Mouse (Mus musculus): ENCODE measurements around the gene Plxna2. TPM values are rescaled to one million over a fixed set of nuclear protein-coding genes. Genes with fewer than 3 reads are reported as not detected.

Plxna2 gene
- polyA plus RNA-seq, 1 experiment = 3.6 TPM

DNA sequence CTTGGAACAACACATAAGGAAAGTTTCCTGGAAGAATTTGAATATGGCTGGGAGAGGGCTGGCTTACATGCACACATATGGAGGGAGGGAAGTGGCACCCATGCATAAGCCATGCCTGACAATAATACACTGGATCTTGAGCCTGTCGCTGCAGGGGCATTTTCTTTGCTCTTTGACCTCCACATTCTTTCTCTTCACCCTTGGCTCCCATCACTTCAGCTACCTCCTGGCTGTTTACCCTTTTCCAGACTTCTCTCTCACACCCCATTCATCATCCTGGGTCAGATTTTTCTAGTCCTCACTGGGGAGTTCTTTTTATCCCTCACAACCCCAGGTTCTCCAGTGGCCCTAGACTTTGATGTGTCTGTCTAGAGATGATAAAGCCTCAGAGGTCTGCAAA lies 13.6 kb downstream of the Plxna2 start:
- Histone ChIP-seq H3K27ac (ENCODE audit: insufficient read depth, low read depth, low read length) (no peak overlapping the region), H3K4me1 (ENCODE audit: control insufficient read depth, insufficient read depth, low read length) (peaks cover 23% of the 10 kb centered on the region), H3K4me3 (ENCODE audit: insufficient read depth, low read length) (no peak overlapping the region)
- TF ChIP-seq CTCF (IDR thresholded peaks at IDR 0.05; ENCODE audit: low read depth, low read length) = no peak
- no peak for TF ChIP-seq POLR2A (IDR thresholded peaks at IDR 0.05; ENCODE audit: borderline replicate concordance, low read depth, low read length)

- TF ChIP-seq CTCF (IDR thresholded peaks at IDR 0.05; ENCODE audit: low read depth, low read length) (no peak), POLR2A (IDR thresholded peaks at IDR 0.05; ENCODE audit: borderline replicate concordance, low read depth, low read length) (no peak)
- Histone ChIP-seq H3K4me3 (ENCODE audit: insufficient read depth, low read length) (no peak overlapping the region), H3K4me1 (ENCODE audit: control insufficient read depth, insufficient read depth, low read length) (peaks cover 20% of the 10 kb centered on the region), H3K27ac (ENCODE audit: insufficient read depth, low read depth, low read length) (no peak overlapping the region)
These were observed 14.0 kb downstream of the Plxna2 start for GRCm38 (mm10) chr1:194632029-194632428.

DNA sequence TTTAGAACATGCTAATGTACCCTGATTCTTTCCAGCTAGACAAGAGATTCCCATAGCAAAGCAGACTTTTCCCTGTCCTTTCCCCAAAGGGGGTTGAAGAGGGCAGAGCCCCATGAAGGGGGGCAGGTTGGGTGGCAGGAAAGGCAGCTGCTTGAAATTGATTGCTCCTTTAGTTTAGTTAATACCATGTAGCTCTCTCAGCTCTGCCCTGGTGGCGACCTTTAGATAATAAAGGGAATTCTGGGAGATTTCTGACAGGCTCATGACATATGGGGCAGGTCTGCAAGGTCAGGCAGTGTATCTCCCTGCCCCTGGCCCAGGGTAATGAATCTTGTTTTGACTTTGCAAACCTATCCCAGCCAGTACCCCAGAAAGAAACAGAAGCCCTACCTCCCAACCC lies 17.4 kb downstream of the Plxna2 start:
- no peaks in the 10 kb centered on the region for H3K4me1 ChIP-seq (ENCODE audit: control insufficient read depth, insufficient read depth, low read length)
- no peak overlapping the region for H3K27ac ChIP-seq (ENCODE audit: insufficient read depth, low read depth, low read length)
- no peak overlapping the region for H3K4me3 ChIP-seq (ENCODE audit: insufficient read depth, low read length)
- TF ChIP-seq POLR2A (IDR thresholded peaks at IDR 0.05; ENCODE audit: borderline replicate concordance, low read depth, low read length) (no peak), CTCF (IDR thresholded peaks at IDR 0.05; ENCODE audit: low read depth, low read length) (no peak)

- H3K4me1 ChIP-seq (ENCODE audit: control insufficient read depth, insufficient read depth, low read length) = peaks cover under 1% of the 10 kb centered on the region; the same call in 1 of the 2 replicates
- TF ChIP-seq CTCF (IDR thresholded peaks at IDR 0.05; ENCODE audit: low read depth, low read length) = no peak
- TF ChIP-seq POLR2A (IDR thresholded peaks at IDR 0.05; ENCODE audit: borderline replicate concordance, low read depth, low read length) = no peak
These were observed 17.9 kb downstream of the Plxna2 start for GRCm38 (mm10) chr1:194635942-194636341.

GRCm38 (mm10) chr1:194637391-194638304 lies 19.6 kb downstream of the Plxna2 start:
- H3K27ac ChIP-seq (ENCODE audit: insufficient read depth, low read depth, low read length) = no peak overlapping the region
- no peak overlapping the region for H3K4me3 ChIP-seq (ENCODE audit: insufficient read depth, low read length)
- TF ChIP-seq POLR2A (IDR thresholded peaks at IDR 0.05; ENCODE audit: borderline replicate concordance, low read depth, low read length) (no peak), CTCF (IDR thresholded peaks at IDR 0.05; ENCODE audit: low read depth, low read length) (no peak)
- H3K4me1 ChIP-seq (ENCODE audit: control insufficient read depth, insufficient read depth, low read length) = peaks cover 16% of the 10 kb centered on the region

More at GRCm38 (mm10) chr1:194635942-194636341, 17.9 kb downstream of the Plxna2 start:
- Histone ChIP-seq H3K4me3 (ENCODE audit: insufficient read depth, low read length) (no peak overlapping the region), H3K27ac (ENCODE audit: insufficient read depth, low read depth, low read length) (no peak overlapping the region)

GRCm38 (mm10) chr1:194641601-194642301 lies 23.7 kb downstream of the Plxna2 start:
- TF ChIP-seq CTCF (IDR thresholded peaks at IDR 0.05; ENCODE audit: low read depth, low read length) = no peak
- TF ChIP-seq POLR2A (IDR thresholded peaks at IDR 0.05; ENCODE audit: borderline replicate concordance, low read depth, low read length) = no peak
- Histone ChIP-seq H3K27ac (ENCODE audit: insufficient read depth, low read depth, low read length) (0 out of 2 replicates have a peak overlapping the region, but pooled peaks have one; percentile 6), H3K4me1 (ENCODE audit: control insufficient read depth, insufficient read depth, low read length) (peaks cover 18% of the 10 kb centered on the region), H3K4me3 (ENCODE audit: insufficient read depth, low read length) (no peak overlapping the region)

DNA sequence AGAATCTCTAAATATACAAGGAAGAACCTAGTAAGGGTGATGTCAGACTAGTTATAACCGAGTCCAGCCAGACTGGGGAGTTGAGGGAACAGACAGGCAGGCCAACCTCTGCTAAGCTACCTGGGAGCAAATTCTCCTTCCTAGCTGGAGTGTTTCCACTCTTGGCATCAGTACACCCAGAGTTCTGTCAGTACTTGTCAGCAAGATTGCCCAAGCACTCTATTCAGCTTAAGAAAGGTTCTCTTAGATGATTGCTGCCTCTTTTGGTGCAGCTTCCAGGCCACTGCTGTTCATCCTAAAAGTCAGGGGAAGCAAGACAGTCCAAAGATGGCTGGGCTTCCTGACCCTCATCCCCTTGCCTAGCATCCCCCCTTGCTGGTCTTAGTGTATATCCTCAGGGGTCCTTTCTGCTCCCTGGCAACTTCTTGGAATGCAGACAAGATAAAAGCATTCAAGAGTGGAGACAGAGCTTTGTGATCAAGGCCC lies 24.3 kb downstream of the Plxna2 start:
- Histone ChIP-seq H3K4me1 (ENCODE audit: control insufficient read depth, insufficient read depth, low read length) (peaks cover 18% of the 10 kb centered on the region), H3K27ac (ENCODE audit: insufficient read depth, low read depth, low read length) (no peak overlapping the region), H3K4me3 (ENCODE audit: insufficient read depth, low read length) (no peak overlapping the region)
- TF ChIP-seq CTCF (IDR thresholded peaks at IDR 0.05; ENCODE audit: low read depth, low read length) (no peak), POLR2A (IDR thresholded peaks at IDR 0.05; ENCODE audit: borderline replicate concordance, low read depth, low read length) (no peak)

- TF ChIP-seq CTCF (IDR thresholded peaks at IDR 0.05; ENCODE audit: low read depth, low read length) = no peak
- TF ChIP-seq POLR2A (IDR thresholded peaks at IDR 0.05; ENCODE audit: borderline replicate concordance, low read depth, low read length) = no peak
- Histone ChIP-seq H3K27ac (ENCODE audit: insufficient read depth, low read depth, low read length) (no peak overlapping the region), H3K4me1 (ENCODE audit: control insufficient read depth, insufficient read depth, low read length) (peaks cover 18% of the 10 kb centered on the region), H3K4me3 (ENCODE audit: insufficient read depth, low read length) (no peak overlapping the region)
These were observed 25.9 kb downstream of the Plxna2 start for GRCm38 (mm10) chr1:194643930-194644329.

- H3K4me1 ChIP-seq (ENCODE audit: control insufficient read depth, insufficient read depth, low read length) = peaks cover 18% of the 10 kb centered on the region
- no peak overlapping the region for H3K4me3 ChIP-seq (ENCODE audit: insufficient read depth, low read length)
- H3K27ac ChIP-seq (ENCODE audit: insufficient read depth, low read depth, low read length) = no peak overlapping the region
- TF ChIP-seq CTCF (IDR thresholded peaks at IDR 0.05; ENCODE audit: low read depth, low read length) (no peak), POLR2A (IDR thresholded peaks at IDR 0.05; ENCODE audit: borderline replicate concordance, low read depth, low read length) (no peak)
These were observed 27.9 kb downstream of the Plxna2 start for GRCm38 (mm10) chr1:194645898-194646297.
